Mouse (Mus musculus) brain, embryonic 18.5 days (tissue): ENCODE data around the gene Ehmt2.
A peak's percentile ranks its signal among the peaks of the same experiment; 100 is the strongest.
"Not testable (repeated sequence)": the region's sequence is repeated elsewhere in the genome, so short reads cannot be mapped to it uniquely, and the experiment has no call there.

Experiments used
- DNase-seq: peaks from one replicate; pipeline ENCODE4 v3.0.0-alpha.2; 2012; ENCODE audit warnings: low read depth, low spot score

Gene Ehmt2

DNA sequence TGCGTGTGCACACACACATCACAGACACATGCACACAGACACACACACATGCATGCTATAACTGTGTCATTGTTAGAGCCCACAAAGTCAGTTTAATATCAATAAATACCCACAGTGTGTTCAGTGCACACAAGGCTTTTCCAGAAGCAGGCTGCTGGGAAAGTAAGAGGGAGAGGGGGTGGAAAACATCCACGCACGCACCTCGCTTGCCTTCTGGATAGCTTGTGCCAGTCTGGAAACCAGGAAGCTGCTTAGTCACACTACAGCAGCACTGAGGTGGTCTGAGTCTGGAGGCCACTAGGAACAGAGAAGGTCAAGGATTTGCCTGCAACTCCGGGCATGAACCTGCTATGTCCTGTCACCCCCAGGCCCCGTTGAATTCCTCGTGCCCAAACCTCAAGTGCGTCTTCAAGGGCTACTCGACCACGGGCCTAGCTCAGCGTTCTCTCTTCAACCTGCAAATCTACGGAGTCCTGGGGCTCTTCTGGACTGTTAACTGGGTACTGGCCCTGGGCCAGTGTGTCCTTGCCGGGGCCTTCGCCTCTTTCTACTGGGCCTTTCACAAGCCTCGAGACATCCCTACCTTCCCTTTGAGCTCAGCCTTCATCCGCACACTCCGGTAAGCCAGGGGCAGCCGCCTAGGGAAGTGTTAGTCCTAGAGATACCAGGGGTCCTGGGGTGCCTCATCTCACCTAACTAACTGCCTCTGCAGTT, 29.2 kb downstream of the Ehmt2 start:
- DNase-seq = no peak

DNA sequence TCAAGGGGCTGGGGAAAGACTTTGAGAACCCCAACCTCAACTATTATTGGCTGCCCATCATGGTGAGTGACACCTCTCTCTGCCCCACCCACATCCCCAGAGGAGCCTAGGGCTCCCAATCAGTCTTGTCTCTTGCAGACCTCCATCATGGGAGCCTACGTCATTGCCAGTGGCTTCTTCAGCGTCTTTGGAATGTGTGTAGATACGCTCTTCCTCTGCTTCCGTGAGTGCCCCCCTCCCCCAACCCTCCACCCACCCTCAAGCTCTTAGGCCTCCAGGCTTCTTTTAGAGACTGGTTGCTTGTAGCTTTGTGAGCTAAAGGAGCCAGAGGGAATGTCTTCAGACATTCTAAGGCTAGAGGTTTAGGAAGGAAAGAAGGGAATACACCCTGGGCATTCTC, 30.6 kb downstream of the Ehmt2 start:
- no peak for DNase-seq

DNA sequence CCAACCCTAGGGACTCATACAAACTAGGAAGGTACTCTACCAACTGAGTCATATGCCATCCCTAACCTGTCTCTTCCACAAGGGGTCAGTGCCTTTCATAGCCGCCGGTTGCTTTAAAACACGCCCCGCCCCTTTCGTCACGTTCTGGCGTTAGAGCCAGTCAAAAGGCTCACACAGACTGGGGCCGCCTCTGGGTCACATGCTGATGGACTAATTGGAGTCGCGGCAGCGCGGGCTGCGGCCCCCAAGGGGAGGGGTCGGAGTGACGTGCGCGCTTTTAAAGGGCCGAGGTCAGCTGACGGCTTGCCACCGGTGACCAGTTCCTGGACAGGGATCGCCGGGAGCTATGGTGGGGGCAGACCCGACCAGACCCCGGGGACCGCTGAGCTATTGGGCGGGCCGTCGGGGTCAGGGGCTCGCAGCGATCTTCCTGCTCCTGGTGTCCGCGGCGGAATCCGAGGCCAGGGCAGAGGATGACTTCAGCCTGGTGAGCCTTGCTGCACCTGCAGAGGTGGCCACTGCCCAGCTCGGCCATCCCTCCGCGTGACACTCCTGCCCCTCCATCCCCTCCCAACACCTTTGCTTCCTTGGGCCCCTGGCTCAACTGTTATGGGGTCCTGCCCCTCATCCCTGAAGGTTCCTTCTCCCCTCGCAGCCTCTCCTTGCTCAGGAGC, 32.9 kb downstream of the Ehmt2 start, which contains the start of gene Neu1:
Gene Neu1 (plus strand): TSS at position 193 of the 674 bp plus-strand sequence.
- peak; percentile 96 for DNase-seq

DNA sequence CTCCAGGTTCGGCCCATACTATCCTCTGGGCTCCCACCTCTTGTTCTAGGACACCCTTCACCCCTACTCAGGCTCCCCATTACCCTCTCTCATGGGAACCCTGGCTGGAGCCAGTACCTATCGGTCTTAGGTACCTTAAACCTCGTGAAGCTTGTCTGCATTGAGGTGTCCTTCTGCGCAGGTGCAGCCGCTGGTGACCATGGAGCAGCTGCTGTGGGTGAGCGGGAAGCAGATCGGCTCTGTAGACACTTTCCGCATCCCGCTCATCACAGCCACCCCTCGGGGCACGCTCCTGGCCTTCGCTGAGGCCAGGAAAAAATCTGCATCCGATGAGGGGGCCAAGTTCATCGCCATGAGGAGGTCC, 33.4 kb downstream of the Ehmt2 start:
- no peak for DNase-seq

DNA sequence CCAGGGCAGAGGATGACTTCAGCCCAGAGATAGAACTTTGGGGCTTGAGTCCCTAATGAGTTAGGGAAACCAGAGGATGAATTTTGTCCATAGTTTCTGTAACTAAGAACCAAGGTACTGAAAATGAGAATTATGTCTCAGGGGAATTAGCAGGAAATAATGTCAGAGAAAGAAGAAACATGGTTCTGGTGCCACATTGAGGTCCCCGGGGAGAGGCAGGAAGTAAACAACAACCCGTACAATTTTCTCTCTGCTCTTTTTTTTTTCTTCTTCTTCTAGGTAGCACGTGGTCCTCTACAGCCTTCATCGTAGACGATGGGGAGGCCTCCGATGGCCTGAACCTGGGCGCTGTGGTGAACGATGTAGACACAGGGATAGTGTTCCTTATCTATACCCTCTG, 34.0 kb downstream of the Ehmt2 start:
- DNase-seq = no peak

DNA sequence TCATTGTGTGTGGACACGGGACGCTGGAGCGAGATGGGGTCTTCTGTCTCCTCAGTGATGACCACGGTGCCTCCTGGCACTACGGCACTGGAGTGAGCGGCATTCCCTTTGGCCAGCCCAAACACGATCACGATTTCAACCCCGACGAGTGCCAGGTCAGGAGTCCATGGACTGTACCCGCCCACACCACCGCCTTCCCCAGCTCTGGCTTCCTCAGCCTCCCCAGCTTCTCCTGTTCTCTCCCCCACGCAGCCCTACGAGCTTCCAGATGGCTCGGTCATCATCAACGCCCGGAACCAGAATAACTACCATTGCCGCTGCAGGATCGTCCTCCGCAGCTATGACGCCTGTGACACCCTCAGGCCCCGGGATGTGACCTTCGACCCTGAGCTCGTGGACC, 35.8 kb downstream of the Ehmt2 start:
- DNase-seq = no peak

DNA sequence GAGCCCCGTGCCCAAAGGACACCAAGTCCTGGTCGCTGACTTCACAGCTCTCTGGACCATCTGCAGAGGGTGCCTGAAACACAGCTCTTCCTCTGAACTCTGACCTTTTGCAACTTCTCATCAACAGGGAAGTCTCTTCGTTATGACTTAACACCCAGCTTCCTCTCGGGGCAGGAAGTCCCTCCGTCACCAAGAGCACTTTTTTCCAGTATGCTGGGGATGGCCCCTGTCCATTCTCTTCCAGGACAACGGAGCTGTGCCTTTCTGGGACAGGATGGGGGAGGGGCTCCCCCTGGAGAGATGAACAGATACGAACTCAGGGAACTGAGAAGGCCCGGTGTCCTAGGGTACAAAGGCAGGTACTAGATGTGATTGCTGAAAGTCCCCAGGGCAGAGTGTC, 36.6 kb downstream of the Ehmt2 start:
- DNase-seq = no peak

DNA sequence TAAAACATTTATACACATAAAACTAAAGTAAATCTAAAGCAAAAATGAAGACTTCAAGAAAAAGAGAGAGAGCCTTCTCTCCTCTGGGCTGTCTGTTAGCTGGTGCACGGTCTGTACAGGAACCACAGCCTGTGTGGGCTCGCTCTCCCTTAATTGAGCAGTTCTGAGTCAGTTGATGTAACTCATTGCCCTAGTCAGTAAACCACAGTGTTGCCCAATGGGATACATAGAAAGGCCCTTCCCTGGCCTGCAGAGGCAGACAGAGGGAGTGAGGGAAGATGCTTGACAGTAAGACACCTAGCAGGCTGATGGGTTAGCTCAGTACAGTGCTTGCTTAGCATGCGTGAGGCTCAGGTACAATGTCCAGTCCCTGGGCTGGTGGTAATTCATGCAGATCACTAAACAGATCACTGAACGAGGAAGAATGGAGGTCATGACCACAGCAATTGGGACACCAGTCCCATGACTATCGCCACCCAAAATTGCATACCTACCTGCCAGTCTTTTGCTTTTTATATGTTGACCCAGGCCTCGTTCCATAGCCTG, 39.8 kb downstream of the Ehmt2 start:
- DNase-seq = no peak

DNA sequence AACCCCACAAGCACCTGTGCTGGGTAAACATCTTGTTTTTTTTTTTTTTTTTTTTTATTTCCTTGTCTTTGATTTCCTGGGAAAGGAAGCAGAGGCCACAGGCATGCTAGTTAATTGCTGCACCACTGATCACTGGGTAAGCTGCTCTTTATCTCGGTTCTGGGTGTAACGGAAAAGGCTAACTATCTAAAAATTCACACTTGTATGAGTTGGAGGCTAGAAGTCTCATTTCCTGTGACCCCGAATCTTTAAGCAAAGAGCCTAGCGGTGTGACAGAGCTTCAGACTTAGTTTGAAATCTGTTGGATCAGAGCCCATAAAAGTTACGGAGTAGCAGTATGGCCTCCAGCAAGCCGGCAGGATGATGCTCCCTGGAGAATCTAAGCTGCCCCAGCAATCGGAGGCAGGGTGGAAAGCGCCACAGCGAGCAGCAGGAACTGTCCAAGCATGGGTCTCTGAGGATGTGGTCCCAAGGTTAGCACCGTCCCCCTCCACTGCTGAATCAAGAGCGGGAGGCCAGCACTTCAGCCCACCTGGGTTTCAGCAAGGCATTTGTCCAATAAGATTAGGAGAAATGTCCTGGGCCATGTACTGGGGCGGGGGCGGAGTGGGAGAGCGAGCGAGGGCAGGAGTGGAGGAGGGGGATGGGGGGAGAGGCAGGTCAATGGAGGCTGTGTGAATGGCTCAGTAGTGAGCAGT, 43.2 kb downstream of the Ehmt2 start:
- DNase-seq = no peak

DNA sequence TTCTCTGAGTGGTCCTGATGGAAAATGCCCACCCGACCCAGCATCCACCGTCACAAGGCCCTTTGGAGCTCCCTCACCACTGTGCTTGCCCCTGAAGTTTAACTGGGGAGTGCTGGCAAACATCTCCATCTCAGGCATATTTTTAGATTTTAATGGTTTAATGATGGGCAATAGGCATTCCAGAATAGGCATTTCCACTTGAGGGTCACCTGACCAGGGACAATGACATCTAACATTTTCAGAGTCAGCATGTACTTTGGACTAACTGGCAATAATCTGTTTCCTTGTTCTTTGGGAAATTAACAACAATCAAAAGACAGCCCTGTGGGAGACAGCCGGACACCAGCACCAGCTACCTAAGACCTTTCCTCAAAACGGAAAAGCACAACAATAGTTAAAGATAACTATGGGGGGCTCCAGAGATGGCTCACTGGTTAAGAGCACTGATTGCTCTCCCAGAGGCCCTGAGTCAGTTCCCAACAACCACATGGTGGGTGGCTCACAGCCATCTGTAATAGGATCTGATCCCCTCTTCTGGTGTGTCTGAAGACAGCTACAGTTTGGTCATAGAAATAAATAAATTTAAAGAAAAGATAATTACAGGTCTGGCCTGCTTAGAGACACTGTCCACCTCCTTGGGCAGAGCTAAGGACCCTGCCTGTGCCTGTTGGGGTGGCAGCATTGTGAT, 45.0 kb downstream of the Ehmt2 start:
- no peak for DNase-seq

DNA sequence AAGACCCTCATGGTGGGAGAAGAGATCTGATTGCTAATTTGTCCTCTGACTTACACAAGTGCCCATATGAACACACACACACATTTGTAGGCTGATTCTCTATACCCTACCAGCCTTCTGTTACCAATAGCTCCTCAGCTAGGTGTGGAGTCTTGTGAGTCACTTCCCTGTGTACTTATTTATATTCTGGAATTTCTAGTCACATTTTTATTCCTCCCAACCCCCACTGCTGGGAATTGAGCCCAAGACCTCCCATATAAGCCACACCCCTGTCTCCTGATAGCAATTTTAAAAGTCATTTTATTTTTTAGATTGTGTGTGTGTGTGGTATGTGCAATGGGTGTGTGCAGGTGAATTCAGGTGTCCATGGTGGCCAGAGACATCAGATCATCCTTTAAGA, 46.1 kb downstream of the Ehmt2 start:
- no peak for DNase-seq

DNA sequence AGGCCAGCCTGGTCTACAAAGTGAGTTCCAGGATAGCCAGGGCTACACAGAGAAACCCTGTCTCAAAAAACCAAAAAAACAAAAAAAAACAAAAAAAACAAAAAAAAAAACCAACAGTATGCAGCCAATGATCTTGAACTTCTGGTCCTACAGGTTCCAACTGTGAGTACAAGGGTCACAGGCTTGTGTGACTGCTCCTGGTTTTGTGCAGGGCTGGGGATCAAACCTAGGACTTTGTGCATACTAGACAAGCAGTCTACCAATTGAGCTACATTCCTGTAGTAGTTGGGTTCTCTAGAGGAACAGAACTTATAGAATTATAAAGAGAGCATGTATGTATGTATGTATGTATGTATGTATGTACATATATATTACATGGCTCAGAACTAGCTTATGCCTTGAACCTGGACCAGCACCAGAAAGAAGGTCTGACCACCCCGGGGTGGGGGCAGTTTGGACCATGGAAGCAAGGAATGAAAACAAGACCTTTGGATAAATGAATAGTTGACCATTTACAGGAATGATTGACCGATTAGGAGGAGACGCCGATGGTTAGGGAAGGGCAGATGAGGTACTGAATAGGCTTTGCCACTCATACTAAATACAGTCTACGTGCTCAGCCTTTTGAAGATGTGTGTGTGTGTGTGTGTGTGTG, 48.3 kb downstream of the Ehmt2 start:
- DNase-seq = no peak

DNA sequence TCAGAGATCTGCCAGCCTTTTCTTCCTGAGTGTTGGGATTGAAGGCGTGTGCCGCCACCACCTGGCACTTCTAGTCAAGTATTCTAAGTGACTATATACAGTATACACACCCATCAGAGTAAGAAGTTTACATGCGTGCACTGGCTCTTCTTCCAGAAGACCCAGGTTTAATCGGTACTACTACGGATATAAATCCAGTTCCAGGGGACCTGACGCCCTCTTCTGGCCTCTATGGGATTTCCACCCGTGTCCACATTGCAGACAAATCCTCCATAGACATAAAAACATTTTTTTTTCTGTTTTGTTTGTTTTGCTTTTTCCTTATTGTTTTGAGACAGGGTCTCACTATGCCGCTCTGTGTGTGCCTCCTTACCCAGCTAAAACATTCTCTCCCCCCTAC, 49.3 kb downstream of the Ehmt2 start:
- no peak for DNase-seq

DNA sequence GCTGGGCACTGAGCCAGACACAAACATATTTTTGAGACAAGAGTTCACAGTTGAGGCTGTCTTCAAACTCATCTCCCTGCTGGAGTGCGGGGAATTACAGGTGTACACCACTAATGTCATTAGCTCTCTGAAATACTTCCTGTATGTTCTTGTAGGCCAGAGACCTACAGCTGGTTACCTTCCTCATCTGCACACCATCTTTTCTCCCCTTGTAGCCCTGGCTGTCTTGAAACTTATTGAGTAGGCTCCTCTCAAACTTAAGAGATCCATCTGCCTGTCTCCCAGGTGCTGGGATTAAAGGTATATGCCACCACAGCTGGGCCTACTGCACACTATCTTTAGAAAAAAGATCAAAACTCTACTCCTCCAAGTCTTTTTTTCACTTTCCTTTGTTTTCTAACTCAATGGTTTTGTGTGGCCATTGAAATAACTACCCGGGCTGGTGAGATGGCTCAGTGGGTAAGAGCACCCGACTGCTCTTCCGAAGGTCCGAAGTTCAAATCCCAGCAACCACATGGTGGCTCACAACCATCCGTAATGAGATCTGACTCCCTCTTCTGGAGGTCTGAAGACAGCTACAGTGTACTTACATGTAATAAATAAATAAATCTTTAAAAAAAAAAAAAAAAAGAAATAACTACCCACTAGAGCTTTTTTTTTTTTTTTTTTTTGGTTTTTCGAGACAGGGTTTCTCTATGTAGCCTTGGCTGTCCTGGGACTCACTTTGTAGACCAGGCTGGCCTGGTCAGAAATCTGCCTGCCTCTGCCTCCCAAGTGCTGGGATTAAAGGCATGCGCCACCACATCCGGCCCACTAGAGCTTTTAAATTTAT, 50.7 kb downstream of the Ehmt2 start:
- DNase-seq = not testable (repeated sequence)

DNA sequence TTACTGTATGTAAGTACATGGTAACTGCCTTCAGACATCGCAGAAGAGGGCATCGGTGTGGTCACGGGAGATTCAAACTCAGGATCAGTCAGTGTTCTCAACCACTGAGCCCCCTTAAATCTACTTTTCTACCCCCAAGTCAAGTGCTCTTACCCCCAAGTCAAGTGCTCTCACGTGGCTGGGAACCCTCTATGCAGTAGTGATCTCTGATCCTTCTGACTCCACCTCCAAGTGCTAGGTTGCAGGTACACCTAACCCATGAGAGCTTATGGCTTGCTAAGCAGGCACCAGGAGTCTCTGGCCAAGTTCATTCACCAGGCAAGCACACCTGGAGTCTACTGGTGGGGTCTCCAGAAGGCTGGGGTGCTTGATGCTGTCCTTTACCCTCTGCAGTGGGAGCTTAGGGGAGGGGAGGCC, 51.3 kb downstream of the Ehmt2 start:
- no peak for DNase-seq

DNA sequence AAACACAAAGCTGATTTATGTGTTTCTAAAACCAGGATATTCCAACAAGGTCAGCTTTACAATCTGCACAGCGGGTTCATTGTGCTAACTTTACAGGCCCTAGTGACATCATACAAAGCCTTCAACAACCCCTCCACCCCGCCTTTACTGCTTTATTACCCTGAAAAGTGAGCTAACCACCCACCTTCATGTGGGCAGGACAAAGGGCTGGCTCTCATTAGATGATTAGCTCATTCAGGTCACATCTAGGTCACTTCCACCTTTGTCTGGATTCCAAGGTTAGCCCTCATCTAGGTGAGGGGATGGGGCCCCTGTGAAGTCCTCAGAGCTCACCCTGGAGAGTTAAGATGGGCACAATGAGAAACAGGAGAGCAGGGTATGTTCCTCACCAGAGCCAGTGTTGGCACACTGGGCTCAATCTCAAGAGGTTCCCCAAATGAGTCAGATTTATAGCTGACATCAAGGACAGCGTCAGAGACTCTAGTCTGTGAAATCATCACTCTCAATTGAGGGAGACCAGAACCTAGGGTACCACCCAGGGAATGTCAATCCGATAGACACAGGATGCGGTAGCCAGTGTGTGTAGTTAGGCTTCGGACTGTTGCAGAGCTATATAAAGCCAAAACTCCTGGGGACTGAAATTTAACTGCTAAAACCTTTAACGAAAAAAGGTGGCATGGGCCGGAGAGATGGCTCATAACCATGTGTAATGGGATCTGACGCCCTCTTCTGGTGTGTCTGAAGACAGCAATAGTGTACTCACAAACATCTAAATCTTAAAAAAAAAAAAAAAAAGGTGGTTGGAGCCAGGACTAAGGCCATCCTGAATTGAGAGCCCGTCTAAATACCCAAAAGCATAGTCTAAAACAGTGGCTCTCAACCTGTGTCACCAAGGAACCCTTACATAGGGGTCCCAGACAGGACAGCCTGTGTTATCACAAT, 52.5 kb downstream of the Ehmt2 start:
- no peak for DNase-seq

DNA sequence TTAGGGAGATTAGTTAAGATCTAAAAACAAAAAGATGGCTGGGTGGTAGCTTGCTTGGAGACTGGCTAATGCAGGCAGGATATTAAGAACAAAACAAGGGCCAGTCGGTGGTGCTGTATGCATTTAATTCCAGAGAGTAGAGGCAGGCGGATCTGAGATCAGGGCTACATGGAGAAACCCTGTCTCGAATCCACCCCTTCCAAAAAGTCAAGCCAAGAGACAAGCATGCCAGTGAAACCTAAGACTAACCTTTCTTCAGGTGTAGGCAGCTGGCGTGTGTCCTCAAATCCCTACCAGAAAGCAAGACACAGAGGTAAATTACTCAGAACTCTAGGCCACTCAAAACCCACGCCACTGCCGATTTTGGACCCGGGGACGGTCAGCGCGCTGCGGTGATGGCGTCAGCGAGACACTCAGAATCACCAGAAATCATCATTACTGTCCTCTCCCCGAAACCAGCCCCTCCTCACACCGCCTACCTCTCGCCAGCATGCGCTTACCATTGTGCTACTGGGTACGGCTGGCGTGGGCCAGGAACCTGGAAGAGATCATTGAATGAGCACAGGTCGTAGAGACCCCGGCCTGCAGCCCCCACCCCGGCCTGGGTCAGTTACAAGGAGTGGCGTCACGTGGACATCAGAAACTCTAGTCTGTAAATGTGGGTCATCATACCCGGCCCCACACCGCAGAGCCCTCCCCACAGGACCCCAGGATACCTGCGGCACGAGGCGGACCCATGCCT, 53.5 kb downstream of the Ehmt2 start:
- DNase-seq = no peak

DNA sequence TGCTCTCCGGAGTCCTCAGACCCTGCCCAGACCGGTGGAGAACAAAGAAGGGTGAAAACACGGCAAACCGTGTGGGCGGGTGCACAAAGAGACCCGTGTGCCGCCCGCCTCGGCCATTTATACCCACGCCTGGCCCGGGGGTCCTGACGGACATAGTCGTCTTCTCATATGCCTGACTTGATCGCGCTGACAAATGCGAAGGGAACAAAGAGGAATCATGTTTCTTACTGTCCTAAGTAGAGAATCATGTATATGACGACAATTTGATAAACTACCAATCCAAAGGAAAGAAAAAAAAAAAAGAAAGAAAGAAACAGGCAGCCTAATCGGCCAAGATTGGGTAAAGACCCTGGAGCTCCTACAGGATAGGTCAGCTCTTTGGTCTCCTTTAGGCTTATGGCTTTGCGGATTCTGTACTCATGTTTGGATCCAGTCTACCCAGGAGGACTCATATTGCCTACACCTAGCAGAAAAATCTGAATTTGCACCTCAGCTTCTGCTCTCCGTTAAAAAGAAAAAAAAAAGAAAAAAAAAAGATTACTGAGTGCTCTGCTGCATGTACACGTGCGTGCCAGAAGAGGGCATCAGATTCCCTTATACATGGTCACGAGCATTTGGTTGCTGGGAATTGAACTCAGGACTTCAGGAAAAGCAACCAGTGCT, 54.2 kb downstream of the Ehmt2 start:
- peak; percentile 61 for DNase-seq
